Mouse (Mus musculus): ENCODE measurements around the gene Celsr1.

- TF ChIP-seq POLR2A (IDR thresholded peaks at IDR 0.05; ENCODE audit: borderline replicate concordance, insufficient read depth, low read length) (no peak), CTCF (IDR thresholded peaks at IDR 0.05; ENCODE audit: borderline replicate concordance, insufficient read depth, low read depth, low read length) (no peak)
Observed at GRCm38 (mm10) chr15:86057908-86058307, 24.3 kb upstream of the Celsr1 start.
